Mouse (Mus musculus) left cerebral cortex, adult 8-10 months (tissue): ENCODE results near the gene Dsel. TPM values are rescaled to one million over a fixed set of nuclear protein-coding genes. Genes with fewer than 3 reads are reported as not detected.

Experiments
- DNase-seq, 2 experiments: peaks; one replicate each; pipeline ENCODE4 v3.0.0; 2022; ENCODE audit warnings: low spot score in 2 of 2
- total RNA-seq, 4 experiments: library from RNA; stranded (reverse); gene quantifications; 2 replicates each; pipeline ENCODE4 v1.2.4; 2022

Gene Dsel
- 10 to 100 TPM; 20.6 to 24.6 (median 23.0) TPM for total RNA-seq

DNA sequence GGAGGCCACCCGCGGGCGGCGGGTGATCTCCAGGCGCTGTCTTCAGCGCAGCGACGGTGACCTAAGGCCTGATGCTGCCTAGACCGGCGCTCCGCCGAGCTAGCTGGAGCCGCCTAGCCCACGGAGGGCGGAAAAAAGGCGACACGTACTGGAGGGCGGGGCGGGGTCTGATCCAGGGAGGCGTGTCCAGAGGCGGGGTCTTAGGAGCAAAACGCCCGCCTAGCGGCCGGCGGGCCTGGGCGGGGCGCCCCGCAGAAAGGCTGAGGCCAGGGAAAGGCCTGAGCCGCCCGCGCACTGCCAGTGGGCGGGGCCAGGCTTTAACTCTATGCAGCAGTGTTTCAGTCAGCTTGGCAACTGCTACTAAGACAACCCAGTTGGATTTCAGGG is at the start of gene Dsel:
Gene Dsel, minus strand, starts transcription at position 140 of the 387 bp plus-strand sequence.
- DNase-seq: peak; percentile 70 to 91

DNA sequence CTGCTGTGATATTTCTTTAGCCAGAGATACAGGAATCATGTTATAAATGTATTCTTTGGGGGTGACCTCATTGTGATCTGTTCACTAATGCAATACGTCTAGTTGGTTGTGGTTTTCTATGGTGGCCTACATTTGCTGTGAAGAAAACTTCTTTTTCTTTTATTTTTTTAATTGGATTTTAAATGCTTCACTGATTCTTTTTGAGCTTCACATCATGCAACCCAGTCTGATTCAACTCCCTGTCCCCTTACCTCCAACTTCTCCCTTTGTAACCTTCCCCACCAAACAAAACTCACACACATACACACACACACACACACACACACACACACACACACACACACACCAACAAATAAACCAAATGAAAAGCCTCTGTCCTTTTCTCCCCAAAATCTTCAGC is 46.7 kb upstream of the Dsel start:
- DNase-seq: no peak

DNA sequence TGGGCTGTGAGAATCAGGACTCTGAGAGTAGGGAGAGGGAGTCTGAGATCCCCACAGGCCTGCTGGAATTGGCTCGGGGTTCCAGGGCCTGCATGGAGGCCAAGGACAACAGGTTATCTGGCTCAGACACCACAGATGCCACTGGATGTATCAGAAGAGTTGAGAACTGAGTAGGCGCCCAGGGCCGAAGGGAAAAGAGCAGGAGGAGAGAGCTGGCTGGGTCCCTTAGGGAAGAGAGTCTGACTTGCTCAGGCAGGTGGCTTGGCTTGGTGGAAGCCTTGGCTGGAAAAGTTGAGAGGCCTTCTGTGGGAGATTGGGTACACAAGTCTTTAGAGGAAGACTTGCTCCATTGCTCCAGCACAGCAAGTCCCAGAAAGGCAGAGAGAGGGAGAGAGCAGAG is 18.6 kb upstream of the Dsel start:
- no peak for DNase-seq

DNA sequence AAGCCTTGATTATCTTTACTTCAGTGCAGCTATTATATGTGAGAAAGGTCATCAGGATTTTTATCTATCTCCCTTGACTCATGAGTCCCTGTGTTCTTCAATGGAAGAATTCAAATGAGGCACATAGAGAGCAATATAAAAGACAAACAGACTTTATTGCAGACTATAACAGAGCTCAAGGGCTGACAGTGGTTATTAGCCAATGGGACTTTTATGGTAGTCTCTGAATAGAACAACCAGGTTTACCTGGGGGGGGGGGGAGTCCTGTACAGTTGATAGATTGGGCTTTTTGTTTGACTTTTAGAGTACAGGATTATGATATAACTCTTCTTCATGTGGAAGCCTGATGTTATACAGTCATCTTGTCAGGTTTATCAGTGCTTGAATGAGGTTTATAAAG is 11.1 kb upstream of the Dsel start:
- DNase-seq: no peak

DNA sequence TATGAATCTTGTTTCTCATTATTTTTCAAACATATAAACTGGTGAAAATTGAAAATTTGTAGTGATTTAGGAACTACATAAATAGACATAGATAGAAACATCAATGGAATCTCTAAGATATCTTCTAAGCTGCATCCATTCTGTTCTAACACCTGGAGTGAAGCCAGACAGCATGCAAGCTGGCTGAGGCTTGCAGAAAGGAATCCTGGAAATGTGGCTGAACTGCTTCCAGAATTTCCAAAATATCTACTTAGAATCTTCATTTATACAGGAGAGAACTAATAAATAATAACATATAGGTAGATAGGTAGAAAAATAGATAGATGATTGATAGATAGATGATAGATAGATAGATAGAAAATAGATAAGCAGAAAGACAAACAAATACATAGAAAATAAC is 8.5 kb upstream of the Dsel start:
- DNase-seq: no peak

DNA sequence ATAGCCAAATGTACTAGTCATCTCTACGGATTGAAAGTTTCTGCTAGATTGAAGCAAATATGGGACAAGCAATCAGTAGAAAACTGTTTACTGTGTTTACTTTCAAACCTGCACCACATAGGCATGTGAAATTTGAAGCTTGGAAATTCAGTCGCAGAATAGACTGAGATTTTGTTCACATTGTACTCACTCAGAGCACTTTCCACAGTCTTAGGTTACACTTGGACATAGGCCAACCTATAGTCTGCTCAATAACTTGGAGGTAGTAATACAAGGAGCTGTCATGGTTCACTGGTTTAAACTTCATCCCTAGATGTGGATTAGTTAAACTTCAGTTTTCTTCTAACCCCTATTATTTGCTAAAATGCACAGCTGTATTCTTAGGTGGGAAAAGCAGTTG is 749 bp upstream of the Dsel start:
- no peak for DNase-seq

DNA sequence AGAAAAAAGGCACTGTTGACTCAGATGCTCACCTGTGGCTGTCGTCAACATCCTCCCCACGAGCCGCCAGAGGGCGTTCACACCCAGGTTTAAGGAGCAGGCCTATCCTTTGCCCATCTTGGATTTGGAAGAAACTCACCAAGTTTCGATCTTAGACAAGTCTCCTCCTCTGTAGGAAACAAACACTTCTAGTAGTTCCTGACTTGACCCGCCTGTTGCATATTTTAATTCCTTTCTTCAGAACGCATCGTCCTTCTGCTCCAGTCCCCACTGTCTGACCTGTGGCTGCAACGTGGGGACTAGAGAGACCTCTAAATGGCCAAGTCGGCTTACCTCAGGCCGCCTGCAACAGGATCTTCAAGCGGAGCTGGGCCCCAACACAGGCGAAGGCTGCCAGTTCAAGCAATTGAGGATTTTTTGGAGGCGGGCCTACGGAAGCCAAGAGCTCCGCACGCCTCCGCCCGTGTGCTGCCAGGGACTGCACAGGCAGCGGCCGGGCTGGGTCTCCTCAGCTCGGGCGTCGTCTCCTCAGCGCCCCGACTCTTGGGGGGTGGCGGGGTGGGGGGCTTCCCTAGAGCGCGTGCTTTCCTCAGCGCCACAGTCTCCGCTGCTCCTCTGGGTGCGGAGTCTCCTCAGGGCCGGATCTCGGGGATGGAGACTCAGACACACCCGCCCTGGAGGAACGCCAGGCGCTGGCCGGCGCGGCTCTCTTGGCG is 497 bp downstream of the Dsel start:
- peak; percentile 61 to 72 for DNase-seq

DNA sequence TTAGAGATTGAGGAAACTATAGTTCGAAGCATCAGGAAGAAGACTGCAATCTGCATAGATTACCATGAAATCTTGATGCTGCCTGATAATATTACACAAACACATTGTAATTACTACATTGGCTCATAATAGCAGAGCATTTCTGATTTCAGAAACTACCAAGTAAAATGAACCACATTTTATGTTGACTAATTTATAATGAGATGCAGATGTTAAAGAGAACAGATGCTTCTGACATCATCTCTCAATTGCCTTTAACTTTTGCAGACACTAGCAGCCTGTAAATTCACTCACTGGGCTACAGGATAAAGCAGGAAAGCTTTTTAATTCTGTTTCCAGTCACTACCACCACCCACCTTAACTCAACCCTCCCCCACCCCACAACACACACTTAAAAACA is 6.9 kb downstream of the Dsel start:
- DNase-seq: no peak

DNA sequence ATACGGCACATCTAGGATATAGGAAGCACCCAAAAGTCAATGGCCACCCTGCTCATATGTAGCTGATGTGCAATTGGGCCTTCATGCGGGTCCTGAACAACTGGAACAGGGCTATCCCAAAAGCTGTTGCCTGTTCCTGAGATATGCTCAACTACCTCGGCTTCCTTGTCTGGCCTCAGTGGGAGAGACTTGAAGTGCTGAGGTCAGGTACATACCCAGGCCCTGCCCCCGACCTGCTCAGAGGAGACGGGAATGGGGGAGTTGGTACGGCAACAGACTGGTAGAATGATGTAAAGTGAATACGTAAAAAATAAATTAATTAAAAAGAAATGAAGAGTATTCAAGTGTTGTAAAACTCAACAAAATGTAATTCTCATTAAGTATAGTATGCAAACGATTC is 12.3 kb downstream of the Dsel start:
- DNase-seq: no peak

DNA sequence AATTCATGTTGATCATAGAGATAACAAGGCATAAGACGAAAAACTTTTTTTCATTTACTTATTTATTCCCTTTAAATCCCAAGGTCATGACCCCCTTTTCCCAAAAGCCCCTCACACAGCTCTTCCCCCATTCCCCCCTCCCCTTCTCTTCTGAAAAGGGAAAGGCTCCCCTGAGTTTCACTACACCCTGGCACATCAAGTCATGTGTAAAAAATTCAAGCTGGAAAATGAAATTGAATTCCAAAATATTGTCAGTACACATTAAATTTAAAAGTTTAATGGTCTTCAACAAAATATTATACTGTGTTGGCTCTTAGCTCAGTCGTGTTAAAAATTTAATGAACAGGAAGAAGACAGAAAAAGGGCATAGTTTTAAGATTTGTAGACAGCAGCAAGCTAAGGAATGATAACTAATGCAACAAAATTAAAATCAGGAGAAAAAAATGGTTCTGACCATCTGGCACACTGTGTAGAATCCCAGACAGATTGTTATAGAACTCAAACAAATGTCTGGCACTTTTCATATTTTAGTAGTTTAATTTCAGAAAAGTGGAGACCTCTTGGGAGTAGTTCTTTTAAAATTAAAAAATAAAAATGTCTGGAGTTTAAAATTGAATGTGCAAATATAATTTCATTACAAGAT is 31.0 kb downstream of the Dsel start:
- no peak for DNase-seq
